Mouse (Mus musculus): ENCODE results near the gene Gm17606. TPM values are rescaled to one million over a fixed set of nuclear protein-coding genes. Genes with fewer than 3 reads are reported as not detected.

The Gm17606 gene
- total RNA-seq, 2 experiments from 2014 or later: not detected

- DNase-seq: no peak
Observed at GRCm38 (mm10) chr14:54664477-54665222, 23.9 kb downstream of the Gm17606 start.

DNA sequence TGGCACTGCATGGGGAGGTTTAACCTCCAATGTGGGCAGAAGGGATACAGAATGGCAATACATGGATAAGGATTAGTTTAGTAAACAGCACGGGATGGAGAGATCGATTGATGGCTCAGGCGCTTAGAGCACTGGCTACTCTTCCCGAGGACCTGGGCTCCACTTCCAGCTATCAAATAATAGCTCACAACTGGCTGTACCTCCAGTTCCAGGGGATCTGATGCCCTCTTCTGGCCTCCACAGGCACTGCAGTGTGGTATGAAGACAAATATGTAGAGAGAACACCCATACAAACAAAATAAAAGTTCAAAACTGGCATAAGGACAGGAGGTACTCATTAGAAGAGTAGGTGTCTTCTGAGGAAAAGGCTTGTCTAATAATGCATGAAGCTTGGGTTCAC, 28.6 kb downstream of the Gm17606 start:
- no peak for DNase-seq

DNA sequence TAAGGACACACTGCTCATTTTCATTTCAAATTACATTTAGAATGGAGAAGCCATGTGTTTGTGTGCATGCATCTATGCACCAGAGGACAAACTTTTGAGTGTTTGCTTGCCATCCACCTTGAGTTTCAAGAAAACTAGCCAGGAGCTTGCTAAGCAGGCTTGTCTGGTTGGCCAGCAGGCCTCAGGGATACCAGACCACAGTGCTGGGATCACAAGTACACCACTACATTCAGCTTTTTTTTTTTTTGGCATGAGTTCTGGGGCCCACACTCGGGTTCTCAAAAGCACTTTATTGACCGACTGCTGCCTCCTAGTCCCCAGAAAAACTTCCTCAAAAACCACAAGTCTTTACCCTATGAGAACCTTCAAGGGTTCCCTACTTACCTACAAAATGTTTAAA, 33.6 kb downstream of the Gm17606 start:
- no peak for DNase-seq

DNA sequence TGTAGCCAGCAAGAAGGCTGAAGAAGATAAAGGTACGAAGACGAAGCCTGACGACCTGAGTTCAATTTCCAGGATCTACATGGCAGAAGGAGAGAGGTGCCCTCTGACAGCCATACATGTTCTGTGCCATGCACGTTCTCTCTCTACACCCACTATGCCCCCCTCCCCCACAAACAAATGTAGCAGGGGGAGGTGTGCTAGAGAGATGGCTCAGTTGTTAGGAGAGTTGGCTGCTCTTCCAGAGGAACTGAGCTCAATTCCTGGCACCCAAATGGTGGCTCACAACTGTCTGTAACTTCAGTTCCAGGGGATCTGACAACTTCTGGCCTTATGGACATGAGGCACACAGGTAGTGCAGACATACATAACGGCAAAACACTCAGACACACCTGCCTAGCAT, 35.5 kb downstream of the Gm17606 start:
- no peak for DNase-seq

DNA sequence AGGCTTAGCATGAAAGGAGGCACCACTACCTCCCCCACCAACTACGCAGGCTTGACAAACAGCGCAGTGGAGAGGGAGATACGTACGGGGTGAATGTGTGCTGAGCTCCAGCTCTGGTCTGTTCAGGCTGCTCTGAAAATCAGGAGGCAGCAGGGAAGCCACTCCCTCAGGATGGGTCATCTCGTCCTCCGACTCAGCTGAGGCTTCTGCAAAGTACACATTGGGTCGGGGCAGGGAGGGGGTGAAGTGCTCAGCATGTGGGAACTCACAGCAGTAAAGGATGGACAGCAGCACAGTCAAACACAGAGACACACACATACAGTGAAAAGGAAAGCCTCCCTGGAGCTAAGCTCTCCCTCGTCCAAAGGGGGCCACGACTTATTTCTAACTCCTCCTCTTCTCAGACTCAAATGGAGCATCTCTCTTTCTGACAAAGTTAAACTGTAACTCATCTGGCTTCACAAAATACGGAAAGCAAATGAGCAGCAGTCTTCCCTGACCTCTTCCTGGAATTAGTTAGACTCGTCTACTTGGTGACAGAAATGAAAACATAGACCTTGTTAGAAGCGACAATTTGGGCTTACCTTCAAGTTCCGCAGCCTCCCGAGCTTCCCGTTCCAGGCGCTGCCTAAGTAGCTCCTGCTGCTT, 38.0 kb downstream of the Gm17606 start:
- DNase-seq: no peak

GRCm38 (mm10) chr14:54682396-54682795, 41.6 kb downstream of the Gm17606 start:
- DNase-seq: no peak

DNA sequence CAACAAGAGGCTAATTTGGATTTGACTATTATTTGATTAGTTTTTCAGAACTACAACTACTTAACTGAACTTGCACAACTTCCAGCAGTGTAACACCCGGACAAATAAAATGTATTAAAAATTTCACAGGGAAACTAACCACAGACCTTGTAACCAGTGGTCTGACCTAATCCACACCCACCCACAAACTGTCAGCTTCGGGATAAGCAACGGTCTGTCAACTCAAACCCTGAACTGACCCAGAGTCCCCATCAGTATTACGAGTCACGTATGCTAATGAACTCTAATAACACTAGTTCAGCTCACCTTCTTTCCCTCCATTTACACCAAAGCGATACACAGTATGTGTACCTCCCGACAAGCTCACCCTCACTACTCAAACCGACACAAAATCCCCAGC, 44.7 kb downstream of the Gm17606 start:
- DNase-seq: no peak

- no peak for DNase-seq
Observed at GRCm38 (mm10) chr14:54686063-54686521, 45.3 kb downstream of the Gm17606 start, which contains the start of gene 1700123O20Rik. TSS of gene 1700123O20Rik (plus strand) at chr14:54686216.

DNA sequence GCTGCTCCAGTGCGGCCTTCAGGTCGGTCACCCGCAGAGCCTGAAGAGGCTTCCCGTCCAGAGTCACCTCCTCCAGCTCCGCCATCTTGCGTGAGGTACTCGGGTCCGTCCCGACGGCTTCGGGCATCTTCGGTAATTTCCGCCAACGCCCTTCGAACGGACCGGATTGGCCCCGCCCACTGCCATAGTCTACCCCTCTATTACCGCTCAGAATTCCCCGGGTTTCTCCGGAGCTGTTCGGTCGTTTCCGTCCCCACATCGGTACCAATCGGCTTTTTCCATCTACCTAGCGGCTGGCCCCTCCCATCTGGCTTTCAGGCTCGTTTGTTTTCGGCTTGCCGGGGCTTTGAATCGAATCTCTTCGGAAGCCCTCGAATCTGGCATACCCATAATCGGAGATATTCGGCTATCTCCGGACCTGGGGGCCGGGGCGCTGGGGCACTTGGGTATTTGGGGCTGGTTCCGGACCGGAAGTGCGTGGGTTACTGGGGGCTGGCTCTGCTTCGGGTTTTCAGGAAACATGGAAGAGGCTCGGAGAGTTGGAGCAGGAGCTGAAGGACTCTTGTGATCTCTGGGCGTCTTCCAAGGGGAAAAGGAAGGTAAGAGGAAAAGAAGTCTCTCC, 45.9 kb downstream of the Gm17606 start, which contains the start of gene Acin1:
Gene Acin1, minus strand, starts transcription at position 410 of the 622 bp plus-strand sequence.
- DNase-seq: peak; percentile 100

GRCm38 (mm10) chr14:54687251-54687650, 46.5 kb downstream of the Gm17606 start:
- no peak for DNase-seq

- DNase-seq: no peak
Observed at GRCm38 (mm10) chr14:54695042-54695441, 54.3 kb downstream of the Gm17606 start.

DNA sequence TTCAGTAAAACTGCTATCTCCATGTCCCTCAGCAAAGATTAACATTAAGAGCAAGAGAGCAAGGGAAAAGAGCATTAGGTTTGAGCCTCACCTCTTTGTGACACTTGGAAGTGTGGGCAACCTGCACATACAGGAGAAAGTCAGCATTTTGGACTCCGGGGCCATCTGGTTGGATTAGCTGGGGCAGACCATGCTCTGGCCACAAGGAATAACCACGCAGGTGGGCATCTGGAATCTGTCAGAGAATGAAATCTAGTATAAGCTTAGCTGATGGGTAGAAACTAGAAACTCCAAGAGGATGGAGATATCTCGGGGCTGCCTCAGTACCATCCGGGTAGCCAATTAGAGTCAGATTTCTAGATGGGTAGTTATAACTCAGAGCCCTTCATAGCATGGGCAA, 56.0 kb downstream of the Gm17606 start:
- no peak for DNase-seq

Small RNAs within 50 kb of the gene (microRNA-seq; reads per million reads assigned to microRNA genes)
- gene Mir686 (ENCODE audit: borderline replicate concordance in 2 of 2) (0 reads per million in 2 experiments), gene Mir6948 (ENCODE audit: borderline replicate concordance in 2 of 2) (0 to 0.26 reads per million in 2 experiments)

Other genes with a start within 250 kb of the Gm17606 start
- gene Slc7a7, start 223.2 kb upstream of the Gm17606 start, total RNA-seq (2021): 1 to 10 TPM; 1.9 to 2.1 TPM
- gene Mrpl52, start 214.0 kb upstream of the Gm17606 start, total RNA-seq (2021): 10 to 100 TPM; 94.2 to 95.6 TPM
- gene Mmp14, start 209.3 kb upstream of the Gm17606 start, total RNA-seq (2021): 10 to 100 TPM; 15.8 to 17.1 TPM
- gene Lrp10, start 176.8 kb upstream of the Gm17606 start, total RNA-seq (2021): 10 to 100 TPM; 26.8 to 38.9 TPM
- gene Rem2, start 164.9 kb upstream of the Gm17606 start, total RNA-seq (2021): not detected
- 10 to 100 TPM; 26.5 to 28.6 TPM for gene Prmt5, start 123.4 kb upstream of the Gm17606 start, total RNA-seq (2021)
- 1 to 10 TPM; 2.8 to 3.8 TPM for gene Haus4, start 86.3 kb upstream of the Gm17606 start, total RNA-seq (2021)
- gene Ajuba, start 63.4 kb upstream of the Gm17606 start, total RNA-seq (2021): 1 to 10 TPM; 2.3 to 2.6 TPM
- gene 4931414P19Rik, start 35.0 kb upstream of the Gm17606 start, total RNA-seq (2021): 1 to 10 TPM; 2.9 to 3.4 TPM
- 100 to 1,000 TPM; 175 to 184 TPM for gene Psmb5, start 22.9 kb upstream of the Gm17606 start, total RNA-seq (2021)
- gene Psmb11, start 19.5 kb upstream of the Gm17606 start, total RNA-seq (2021): not detected
- under 1 TPM; 0.28 to 0.38 TPM for gene Cdh24, start 412 bp downstream of the Gm17606 start, total RNA-seq (2021)
- 10 to 100 TPM in 1 of 2 experiments, 1 to 10 TPM in 1; 8.4 to 10.0 TPM for gene 1700123O20Rik, start 45.3 kb downstream of the Gm17606 start, total RNA-seq (2021)
- gene Acin1, start 46.0 kb downstream of the Gm17606 start, total RNA-seq (2021): 10 to 100 TPM; 61.2 to 78.1 TPM
- gene Gm29776, start 57.9 kb downstream of the Gm17606 start, total RNA-seq (2021): not detected
- not detected for gene Cebpe, start 71.2 kb downstream of the Gm17606 start, total RNA-seq (2021)
- gene Slc7a8, start 141.0 kb downstream of the Gm17606 start, total RNA-seq (2021): 10 to 100 TPM; 12.3 to 13.0 TPM
- 1 to 10 TPM; 1.3 to 2.0 TPM for gene Rnf212b, start 173.2 kb downstream of the Gm17606 start, total RNA-seq (2021)
- gene Homez, start 230.0 kb downstream of the Gm17606 start, total RNA-seq (2021): 1 to 10 TPM; 3.3 to 4.5 TPM
- 1 to 10 TPM; 3.0 to 3.5 TPM for gene Ppp1r3e, start 236.6 kb downstream of the Gm17606 start, total RNA-seq (2021)
- gene Bcl2l2, start 242.4 kb downstream of the Gm17606 start, total RNA-seq (2021): 10 to 100 TPM; 21.6 to 24.4 TPM
- gene Gm20521, start 242.5 kb downstream of the Gm17606 start, total RNA-seq (2021): 1 to 10 TPM; 1.3 to 2.3 TPM

All from gastrocnemius, postnatal 25 days (tissue).